Mouse (Mus musculus): ENCODE results near the gene Por. TPM values are rescaled to one million over a fixed set of nuclear protein-coding genes. Genes with fewer than 3 reads are reported as not detected.

Gene Por
- total RNA-seq, 2 experiments from 2014 or later, result 81.0 to 81.1 TPM

GRCm38 (mm10) chr5:135690401-135690800 is 20.6 kb downstream of the Por start:
- intact Hi-C loops (cut with DNase I), result no loop called here
- no peak for DNase-seq (ENCODE audit: low spot score in 2 of 2)

GRCm38 (mm10) chr5:135691266-135691665 is 21.4 kb downstream of the Por start:
- no peak for DNase-seq (ENCODE audit: low spot score in 2 of 2)
- intact Hi-C loops (cut with DNase I), result no loop called here

GRCm38 (mm10) chr5:135693281-135693853 is 23.5 kb downstream of the Por start:
- no peak for DNase-seq (ENCODE audit: low spot score in 2 of 2)
- intact Hi-C loops (cut with DNase I), result no loop called here

GRCm38 (mm10) chr5:135695277-135695721 is 25.5 kb downstream of the Por start:
- intact Hi-C loops (cut with DNase I), result no loop called here

GRCm38 (mm10) chr5:135697711-135698111 is 27.9 kb downstream of the Por start:
- intact Hi-C loops (cut with DNase I), result no loop called here
- DNase-seq (ENCODE audit: low spot score in 2 of 2), result no peak

More at GRCm38 (mm10) chr5:135695277-135695721, 25.5 kb downstream of the Por start:
- DNase-seq (ENCODE audit: low spot score in 2 of 2), result no peak

- DNase-seq (ENCODE audit: low spot score in 2 of 2), result no peak
- intact Hi-C loops (cut with DNase I), result no loop called here
Measured at GRCm38 (mm10) chr5:135701601-135702000, 31.8 kb downstream of the Por start.

- intact Hi-C loops (cut with DNase I), result no loop called here
- no peak for DNase-seq (ENCODE audit: low spot score in 2 of 2)
Measured at GRCm38 (mm10) chr5:135702190-135702589, 32.4 kb downstream of the Por start.

GRCm38 (mm10) chr5:135702682-135703192 is 32.9 kb downstream of the Por start:
- peak; percentile 70 to 85 for DNase-seq (ENCODE audit: low spot score in 2 of 2)
- intact Hi-C loops (cut with DNase I), result no loop called here

GRCm38 (mm10) chr5:135703431-135703830 is 33.6 kb downstream of the Por start:
- intact Hi-C loops (cut with DNase I), result no loop called here
- no peak for DNase-seq (ENCODE audit: low spot score in 2 of 2)

- intact Hi-C loops (cut with DNase I), result no loop called here
- DNase-seq (ENCODE audit: low spot score in 2 of 2), result no peak
Measured at GRCm38 (mm10) chr5:135705383-135705782, 35.5 kb downstream of the Por start.

GRCm38 (mm10) chr5:135707039-135707438 is 37.2 kb downstream of the Por start:
- intact Hi-C loops (cut with DNase I), result no loop called here
- DNase-seq (ENCODE audit: low spot score in 2 of 2), result no peak

GRCm38 (mm10) chr5:135707855-135708254 is 38.0 kb downstream of the Por start:
- intact Hi-C loops (cut with DNase I), result no loop called here
- no peak for DNase-seq (ENCODE audit: low spot score in 2 of 2)

GRCm38 (mm10) chr5:135709716-135710115 is 39.9 kb downstream of the Por start:
- intact Hi-C loops (cut with DNase I), result no loop called here

GRCm38 (mm10) chr5:135710599-135711214 is 40.9 kb downstream of the Por start:
- peak; percentile 31 to 49 for DNase-seq (ENCODE audit: low spot score in 2 of 2)
- intact Hi-C loops (cut with DNase I), result no loop called here

More at GRCm38 (mm10) chr5:135709716-135710115, 39.9 kb downstream of the Por start:
- no peak for DNase-seq (ENCODE audit: low spot score in 2 of 2)

- intact Hi-C loops (cut with DNase I), result no loop called here
- DNase-seq (ENCODE audit: low spot score in 2 of 2), result no peak
Measured at GRCm38 (mm10) chr5:135711582-135712355, 41.9 kb downstream of the Por start.

- intact Hi-C loops (cut with DNase I), result no loop called here
- DNase-seq (ENCODE audit: low spot score in 2 of 2), result peak; percentile 65 to 76
Measured at GRCm38 (mm10) chr5:135712803-135713202, 43.0 kb downstream of the Por start.

- peak; percentile 71 to 77 for DNase-seq (ENCODE audit: low spot score in 2 of 2)
- intact Hi-C loops (cut with DNase I), result no loop called here
Measured at GRCm38 (mm10) chr5:135713441-135714218, 43.8 kb downstream of the Por start.

- no peak for DNase-seq (ENCODE audit: low spot score in 2 of 2)
- intact Hi-C loops (cut with DNase I), result no loop called here
Measured at GRCm38 (mm10) chr5:135715624-135716023, 45.8 kb downstream of the Por start.

- intact Hi-C loops (cut with DNase I), result no loop called here
- no peak for DNase-seq (ENCODE audit: low spot score in 2 of 2)
Measured at GRCm38 (mm10) chr5:135719586-135720120, 49.8 kb downstream of the Por start.

Measured in left cerebral cortex, postnatal 14 days (tissue).